Mouse (Mus musculus): ENCODE measurements at regions not wholly inside any gene's neighbourhood (a gene's known extent, or its start where the extent isn't known, plus 50 kb on each side); places are given as distances from the start of the nearest gene placed in this dataset.

DNA sequence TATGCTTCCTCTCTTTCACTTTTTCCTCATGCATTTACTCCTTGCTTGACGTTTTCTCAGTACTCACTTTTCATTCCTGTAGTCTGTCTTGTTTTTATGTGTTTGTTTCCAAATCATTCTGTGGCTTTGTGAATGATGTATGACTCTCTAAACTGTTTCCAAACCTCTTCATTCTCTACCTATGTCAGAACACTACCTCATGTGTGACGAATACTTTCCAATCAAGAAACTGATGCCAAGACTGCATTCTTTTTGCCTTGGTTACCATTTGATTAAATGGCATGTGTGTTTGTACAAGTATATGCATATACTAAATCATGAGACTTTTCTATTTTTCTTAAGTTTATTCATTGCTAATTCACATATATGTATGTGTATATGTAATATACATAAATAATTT, 1238.7 kb upstream of the Gm7489 start:
- 68% methylated on average over 2 of the region's 2 CpGs for WGBS
- Histone ChIP-seq H3K27ac (ENCODE audit: insufficient read depth, low read depth, low read length) (no peak overlapping the region), H3K4me3 (ENCODE audit: insufficient read depth, low read depth, low read length) (no peak overlapping the region), H3K4me1 (ENCODE audit: control insufficient read depth, insufficient read depth, low read length) (no peaks in the 10 kb centered on the region)
- TF ChIP-seq CTCF (IDR thresholded peaks at IDR 0.05; ENCODE audit: insufficient read depth, low read depth, low read length): no peak
- no peak for TF ChIP-seq POLR2A (IDR thresholded peaks at IDR 0.05; ENCODE audit: insufficient read depth, low read depth, low read length)

DNA sequence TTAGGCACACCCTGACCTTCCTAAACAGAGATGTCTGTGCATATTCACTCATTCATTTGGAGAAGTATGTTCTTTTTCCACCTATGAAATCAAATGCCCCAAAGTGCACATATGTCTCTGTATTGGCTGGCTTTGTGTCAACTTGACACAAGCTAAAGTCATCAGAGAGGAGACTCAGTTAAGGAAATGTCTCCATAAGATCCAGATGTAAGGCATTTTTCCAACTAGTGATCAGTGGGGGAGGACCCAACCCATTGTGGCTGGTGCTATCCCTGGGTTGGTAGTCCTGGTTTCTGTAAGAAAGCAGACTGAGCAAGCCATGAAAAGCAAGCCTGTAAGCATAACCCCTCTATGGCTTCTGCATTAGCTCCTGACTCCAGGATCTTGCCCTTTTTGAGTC, 1226.8 kb upstream of the Gm7489 start:
- TF ChIP-seq POLR2A (IDR thresholded peaks at IDR 0.05; ENCODE audit: insufficient read depth, low read depth, low read length) (no peak), CTCF (IDR thresholded peaks at IDR 0.05; ENCODE audit: insufficient read depth, low read depth, low read length) (no peak)
- no peak overlapping the region for H3K4me3 ChIP-seq (ENCODE audit: insufficient read depth, low read depth, low read length)
- H3K4me1 ChIP-seq (ENCODE audit: control insufficient read depth, insufficient read depth, low read length): no peaks in the 10 kb centered on the region
- no peak overlapping the region for H3K27ac ChIP-seq (ENCODE audit: insufficient read depth, low read depth, low read length)
